Mouse (Mus musculus) thymus, adult 2 months (tissue): ENCODE data around the gene Tspan32.

Experiments
- CTCF ChIP-seq: fragments of 200-500 bp; IDR thresholded peaks from 2 replicates; pipeline ENCODE4 v1.5.1; 2012; ENCODE audit warnings: mild to moderate bottlenecking, control low read depth, low read length, moderate library complexity, borderline replicate concordance; ENCODE audit not compliant: control insufficient read depth, poor library complexity, insufficient read depth; ENCODE audit errors: extremely low read depth
- POLR2A ChIP-seq: fragments of 200-500 bp; IDR thresholded peaks from 2 replicates; pipeline ENCODE4 v1.6.1; 2012; ENCODE audit warnings: mild to moderate bottlenecking, low read length, control low read depth, moderate library complexity; ENCODE audit not compliant: control insufficient read depth, poor library complexity, insufficient read depth; ENCODE audit errors: extremely low read depth

DNA sequence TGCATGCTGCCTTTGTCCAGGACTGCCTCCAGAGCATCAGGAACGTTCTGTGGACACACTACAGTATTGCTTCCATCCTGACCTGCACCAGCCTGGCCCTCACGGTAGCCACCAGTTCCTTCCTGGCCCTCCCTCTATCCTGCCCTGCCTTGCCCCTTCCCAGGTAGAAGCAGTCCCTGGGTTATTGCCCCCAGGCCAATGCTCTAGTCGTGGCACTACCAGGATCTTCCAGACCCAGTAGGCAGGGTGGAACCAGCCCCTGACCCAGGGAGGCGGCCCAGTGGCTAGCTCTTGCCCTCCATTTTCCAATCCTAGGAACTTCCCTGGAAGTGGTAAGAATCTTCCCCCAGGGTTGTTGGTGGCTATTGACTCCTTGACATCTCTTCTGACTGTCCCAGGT lies 12.3 kb downstream of the Tspan32 start:
- TF ChIP-seq CTCF (no peak), POLR2A (no peak)
